Mouse (Mus musculus) heart, adult 11 months (tissue): ENCODE results near the gene Dnah6.

Experiments
- DNase-seq: peaks from one replicate; pipeline ENCODE4 v3.0.0; 2022

The Dnah6 gene

DNA sequence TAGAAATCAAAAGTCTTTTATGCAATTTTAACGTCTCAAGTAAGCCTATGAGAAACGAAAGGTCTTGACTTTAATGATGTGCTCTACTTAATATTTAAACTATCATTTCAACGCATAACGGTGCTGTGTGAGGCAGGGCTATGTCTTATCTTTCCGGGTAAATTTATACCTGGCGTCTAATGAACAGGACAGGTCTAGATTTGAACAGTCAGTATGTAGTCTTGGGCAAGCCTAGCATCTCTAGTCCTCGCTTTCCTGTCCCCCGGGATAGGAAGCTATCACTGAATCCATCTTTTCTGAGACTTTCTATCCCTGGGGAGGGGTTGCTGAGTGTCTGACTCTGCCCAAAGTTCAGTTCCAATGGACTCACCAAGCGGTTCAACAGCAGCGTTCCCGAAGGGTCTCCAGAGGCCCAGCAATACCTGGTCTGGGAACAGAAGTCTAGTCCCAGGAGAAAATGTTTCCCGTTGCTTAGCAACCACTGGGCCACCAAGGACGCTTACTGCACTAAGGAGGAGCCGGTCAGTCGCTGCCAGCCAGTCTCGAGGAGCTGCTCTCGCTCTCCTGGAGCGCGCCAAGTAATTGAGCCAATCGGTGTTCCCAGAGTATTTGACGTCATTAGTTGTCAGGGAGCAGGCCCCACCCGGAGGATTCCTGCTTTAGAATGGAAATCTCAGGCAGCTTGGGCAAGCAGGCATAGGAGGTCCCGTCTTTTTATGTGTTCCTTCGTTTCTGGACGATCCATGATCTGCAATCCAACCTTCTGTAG is at the start of gene Dnah6:
Gene Dnah6, minus strand, starts transcription at position 463 of the 769 bp plus-strand sequence.
- DNase-seq: peak; percentile 99

DNA sequence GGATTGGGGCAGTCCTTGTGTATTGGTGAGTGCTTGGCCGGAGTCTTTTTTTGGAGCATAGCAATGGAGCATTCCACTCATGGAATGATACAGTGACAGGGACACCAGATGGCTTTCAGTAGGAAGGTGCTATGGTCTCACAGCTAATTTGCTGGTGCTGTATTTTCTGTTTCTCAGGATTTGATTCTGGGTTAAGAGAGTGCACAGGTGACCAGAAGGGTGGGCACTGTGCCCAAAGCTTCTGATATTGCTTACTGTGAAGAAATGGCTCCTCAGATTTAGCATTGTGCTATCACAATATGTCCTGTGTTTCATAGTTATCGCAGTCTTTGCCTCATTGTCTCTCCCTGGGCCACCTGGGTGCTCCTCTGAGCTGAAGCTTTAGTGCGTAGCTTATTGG is 47.9 kb upstream of the Dnah6 start:
- peak; percentile 53 for DNase-seq

DNA sequence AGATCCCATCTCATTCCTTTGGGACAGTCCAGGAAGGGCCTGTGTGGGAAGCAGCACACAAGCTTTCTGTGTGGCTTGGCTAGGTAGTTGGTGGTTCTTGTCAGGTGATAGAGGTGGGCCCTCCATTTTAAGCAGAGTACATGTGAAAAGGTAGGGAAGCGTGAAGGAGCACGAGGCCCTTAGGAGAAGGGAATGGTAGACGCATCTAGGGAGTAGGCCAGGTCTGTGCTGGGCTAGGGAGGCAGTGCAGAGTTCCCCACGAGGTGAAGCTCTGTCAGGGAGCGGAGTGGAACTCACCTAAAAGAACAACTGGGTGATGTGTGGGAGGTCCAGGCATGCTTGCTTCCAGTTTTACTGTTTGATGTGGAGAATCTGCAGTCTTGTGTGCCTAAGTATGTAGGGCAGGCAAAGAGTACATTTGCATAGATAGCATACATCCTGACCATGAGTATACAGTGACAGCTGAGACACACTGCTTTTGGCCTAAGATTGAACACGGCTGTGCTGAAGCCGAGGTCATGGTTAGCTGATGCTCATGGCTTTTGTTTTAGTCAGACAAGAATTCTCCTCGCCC is 46.4 kb upstream of the Dnah6 start:
- DNase-seq: peak; percentile 78

DNA sequence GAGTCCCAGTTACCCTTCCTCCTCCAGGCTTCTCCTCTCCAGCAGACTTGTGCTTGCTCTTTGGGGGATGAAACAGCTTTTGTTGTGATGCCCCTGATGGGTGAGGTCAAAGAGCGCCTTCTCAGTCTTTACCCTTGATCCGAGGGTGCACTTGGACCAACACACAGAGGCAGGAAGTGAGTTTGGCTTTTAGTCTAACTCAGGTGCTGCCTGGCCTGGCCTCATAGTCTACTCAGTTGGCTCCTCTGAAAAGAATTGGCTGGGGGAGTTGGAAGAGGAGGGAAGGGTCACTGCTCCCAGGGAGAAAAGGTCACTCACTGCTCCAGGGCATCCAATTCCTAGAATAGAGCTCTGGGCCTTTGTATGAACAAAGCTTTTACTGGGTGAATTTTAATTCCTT is 43.4 kb upstream of the Dnah6 start:
- peak; percentile 77 for DNase-seq

DNA sequence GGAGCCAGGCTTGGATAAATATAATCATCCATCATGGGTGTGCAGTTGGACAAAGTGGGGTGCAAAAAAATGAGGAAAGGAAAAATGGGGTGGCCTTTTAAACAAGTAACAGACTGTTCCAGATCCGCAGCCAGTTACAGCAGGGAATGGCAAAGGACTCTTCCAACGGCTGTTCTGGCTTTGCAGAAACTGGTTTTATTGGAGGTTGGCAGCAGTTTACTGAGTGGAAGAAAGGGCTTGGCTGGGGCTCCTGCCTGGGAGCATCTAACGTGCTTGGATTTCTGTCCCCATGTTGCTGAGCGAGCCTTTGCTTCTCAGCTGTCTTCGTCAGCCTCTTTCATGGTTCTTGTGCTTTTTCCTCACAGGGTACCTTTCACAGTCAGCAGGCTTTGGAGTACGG is 38.7 kb upstream of the Dnah6 start:
- DNase-seq: no peak

DNA sequence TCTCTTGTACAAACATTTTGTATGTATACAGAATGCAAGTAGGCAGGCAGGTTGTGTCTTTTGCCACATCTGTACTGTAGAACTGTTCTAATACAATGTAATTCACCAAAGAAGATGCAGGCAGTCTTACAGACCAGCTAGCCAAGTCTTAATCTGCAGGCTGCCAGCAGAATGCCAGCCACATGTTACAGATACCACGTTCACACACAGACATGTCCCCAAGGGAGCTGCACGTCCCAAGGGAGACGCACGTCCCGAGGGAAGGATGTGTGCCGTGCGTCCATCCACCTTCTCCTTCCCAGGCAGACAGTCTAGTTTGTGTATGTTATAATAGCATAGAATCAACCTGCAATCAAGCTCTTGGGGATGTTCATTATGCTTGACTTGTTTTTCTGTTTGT is 35.6 kb upstream of the Dnah6 start:
- peak; percentile 85 for DNase-seq

DNA sequence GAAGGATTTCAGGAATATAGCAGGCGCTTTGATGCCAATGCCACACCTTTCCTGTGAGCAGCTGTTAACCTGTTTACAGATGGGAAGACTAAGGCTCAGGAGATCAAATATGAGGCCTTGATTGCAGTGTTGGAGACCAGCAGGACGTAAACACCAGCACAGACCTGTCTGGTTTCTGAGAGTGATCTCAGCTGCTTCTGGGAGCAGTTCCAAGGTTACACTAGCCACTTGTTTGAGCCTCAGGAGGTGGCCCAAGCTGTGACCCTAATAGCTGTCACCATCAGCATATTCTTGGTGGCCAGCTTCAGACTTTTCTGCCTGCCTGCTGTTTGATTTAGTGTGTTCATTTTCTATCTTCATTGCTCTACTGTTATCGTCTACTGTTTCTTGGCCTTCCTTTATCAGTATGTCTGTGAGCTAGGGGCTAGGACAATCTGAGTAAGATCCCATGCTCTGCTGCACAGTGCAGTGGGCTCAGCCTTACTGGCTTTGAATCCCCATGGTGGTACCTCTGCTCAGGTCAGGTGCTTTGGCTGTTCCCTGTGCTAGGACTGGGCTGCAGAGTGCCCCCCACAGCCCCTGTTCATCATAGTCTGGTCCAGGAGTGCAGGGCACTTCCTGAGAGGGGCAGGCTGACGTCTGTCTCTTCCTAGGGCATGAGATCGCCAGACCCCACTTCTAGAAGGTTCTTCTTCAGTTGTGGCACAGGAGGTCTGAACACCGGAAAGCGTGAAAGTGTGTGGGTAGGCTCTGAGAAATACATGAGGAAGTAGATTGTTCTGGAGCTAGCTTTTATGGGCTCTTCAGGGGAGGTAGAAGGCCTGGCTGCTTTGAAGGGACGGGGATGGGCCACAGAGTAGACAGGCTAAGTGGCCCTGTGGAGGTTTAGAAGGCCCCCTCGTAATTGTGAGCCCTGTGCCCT is 33.1 kb upstream of the Dnah6 start:
- DNase-seq: peak; percentile 92

DNA sequence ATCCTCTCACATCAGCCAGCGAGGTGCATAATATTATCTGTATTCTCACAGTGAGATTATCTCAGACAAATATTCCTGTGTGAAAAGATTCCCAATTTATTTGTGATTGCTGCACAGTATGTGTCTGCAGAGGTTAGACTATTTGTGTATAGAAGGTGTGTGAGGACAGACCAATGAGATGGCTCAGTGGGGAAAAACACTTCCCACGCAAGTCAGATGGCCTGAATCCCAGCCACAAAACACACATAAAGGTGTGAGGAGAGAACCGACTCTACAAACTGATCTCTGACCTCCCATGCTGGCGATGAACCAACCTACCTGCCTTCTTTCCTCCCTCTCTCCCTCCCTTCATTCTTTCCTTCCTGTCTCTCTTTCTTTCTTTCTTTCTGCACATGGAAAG is 32.1 kb upstream of the Dnah6 start:
- DNase-seq: peak; percentile 76

DNA sequence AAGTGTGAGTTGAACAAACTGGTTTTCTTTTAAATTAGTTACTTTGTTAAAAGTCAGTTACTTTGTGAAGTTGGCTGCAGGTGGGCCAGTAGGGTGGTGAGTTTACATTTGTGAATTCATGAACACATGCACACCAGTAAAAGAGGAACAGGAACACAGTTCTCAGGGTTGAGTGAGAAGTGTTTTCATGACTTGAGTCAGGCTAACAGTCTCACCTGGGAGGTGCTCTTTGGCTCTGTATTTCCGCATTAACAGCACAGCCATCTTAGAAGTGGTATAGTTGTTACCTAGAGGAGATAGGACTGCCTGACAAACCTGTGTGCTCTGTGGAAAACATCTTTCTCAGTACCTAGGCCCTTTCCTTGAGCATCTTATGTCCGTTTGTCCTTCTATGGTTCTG is 31.6 kb upstream of the Dnah6 start:
- DNase-seq: peak; percentile 83

DNA sequence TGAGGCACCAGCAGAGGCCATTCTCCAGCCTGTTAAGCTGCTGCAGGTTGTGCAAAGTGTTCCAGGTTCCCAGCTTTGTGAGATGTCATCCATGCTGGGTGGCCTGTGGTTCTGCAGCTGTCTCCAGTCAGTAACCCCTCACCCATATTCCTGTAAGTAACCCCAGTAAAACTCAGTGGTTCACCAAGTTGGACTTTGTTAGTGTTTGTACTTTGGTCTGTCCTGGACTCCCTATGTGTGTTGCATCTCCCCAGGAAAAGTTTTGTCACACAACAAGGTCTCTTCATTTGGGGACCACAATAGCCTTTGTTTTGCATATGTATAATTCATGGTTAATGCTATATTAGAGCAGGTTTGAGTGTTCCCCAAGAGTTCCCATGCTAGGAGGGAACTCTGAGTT is 30.9 kb upstream of the Dnah6 start:
- DNase-seq: no peak

DNA sequence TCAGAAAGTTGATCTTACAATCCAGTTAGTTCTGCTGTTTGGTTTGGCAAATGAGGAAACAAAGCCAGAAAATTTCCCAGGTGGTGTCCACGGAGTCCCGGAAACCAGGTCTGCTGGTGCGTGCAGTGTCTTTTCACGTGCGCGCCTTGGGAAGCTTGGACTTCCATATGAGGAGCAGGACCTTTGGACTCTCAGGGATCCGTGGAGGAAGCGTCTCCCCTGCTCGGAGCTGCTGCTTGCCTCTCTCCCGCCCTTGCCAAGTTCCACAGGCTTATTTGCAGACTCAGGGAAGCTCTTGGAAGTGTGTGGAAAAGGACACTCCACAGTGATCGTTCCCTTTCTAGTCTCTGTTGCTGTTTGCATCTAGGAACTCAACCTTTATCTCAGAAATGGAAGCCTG is 29.9 kb upstream of the Dnah6 start:
- DNase-seq: peak; percentile 86

DNA sequence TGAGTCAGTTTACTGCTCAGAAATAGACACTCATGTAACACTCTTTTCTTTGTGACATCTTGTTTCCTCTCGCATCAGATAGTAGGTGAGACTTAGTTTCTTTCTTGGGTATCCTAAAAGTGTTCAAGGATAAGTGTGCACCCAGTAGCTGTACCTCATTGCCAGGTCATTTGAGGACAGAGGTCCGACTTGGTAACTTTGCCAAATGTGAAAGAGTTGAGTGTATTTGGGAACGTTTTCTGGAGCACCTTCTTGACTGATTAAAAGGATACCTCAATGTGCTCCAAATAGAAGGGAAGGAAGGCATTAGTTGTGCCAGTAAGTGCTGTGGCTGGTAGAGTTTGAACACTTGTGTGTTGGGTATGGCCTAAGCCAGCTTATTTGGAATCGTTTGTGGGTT is 28.4 kb upstream of the Dnah6 start:
- DNase-seq: peak; percentile 45

DNA sequence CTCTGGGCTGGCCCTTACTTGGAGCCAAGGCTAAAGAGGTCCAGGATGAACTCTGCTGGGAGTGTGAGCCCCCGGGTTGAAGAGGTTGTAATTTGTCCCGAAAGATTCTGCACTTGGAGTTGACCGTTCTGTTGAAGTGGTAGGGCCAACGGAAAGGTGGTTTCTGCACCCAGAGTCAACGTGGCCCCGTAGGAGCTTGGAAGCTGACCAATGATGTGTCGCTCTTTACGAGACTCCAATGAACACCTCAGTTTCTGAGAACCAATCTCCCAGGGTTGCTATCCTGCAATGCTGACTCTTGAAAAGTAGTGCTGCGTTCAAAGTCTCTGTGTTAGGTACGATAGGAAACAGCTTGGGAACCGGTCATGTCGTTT is 27.6 kb upstream of the Dnah6 start:
- peak; percentile 93 for DNase-seq

DNA sequence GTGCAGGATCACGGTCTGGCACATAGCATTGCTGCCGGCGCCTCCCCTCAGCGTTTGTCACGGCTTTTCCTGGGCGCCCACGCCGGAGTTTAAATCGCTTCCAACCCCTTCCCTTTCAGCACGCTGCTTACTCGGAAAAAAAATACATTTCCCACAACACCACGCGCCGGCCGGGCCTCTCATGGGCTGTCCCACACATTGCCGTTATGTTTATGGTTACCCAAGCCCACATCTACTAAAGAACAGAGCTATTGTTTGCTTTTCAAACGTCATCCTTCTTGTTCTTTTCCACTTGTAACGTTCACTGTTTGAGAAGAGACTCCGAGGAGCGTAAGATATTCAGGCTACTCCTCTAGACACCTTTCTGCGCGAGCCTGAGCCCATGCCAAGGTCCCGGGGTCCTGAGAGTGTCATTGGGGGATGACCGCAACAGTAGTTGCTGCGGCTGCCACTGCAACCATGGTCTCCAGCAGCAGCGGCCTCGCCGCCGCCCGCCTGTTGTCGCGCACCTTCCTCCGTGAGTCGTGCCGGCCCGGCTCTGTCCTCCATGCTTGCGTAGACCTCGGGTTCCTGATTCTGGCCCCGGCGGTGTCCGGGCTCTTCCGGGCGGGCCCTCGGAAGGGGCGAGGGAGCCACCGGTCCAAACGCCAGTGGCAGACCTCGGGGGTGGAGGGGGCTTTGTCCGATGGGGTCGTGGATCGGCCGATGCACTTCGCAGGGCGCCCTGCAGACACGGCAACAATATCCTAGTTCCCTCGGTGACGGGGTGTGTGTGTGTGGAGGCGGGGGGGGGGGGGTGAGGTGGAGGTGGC is 27.0 kb upstream of the Dnah6 start, which contains the start of gene Suclg1:
Gene Suclg1, plus strand, starts transcription at position 146 of the 812 bp plus-strand sequence.
- DNase-seq: peak; percentile 99

DNA sequence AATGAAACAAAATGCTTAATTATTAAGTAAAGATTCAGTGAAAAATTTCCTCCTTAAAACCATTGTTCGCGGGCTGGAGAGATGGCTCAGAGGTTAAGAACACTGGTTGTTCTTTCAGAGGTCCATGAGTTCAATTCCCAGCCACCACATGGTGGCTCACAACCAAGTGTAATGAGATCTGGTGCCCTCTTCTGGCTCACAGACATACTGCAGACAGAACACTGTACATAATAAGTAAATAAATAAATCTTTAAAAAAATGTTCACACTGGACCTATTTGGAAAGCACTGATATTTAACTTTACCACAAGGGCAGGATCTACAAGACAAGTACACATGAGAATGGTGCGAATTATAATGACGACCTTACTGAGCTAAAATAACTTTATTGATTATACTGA is 26.0 kb upstream of the Dnah6 start:
- peak; percentile 54 for DNase-seq

DNA sequence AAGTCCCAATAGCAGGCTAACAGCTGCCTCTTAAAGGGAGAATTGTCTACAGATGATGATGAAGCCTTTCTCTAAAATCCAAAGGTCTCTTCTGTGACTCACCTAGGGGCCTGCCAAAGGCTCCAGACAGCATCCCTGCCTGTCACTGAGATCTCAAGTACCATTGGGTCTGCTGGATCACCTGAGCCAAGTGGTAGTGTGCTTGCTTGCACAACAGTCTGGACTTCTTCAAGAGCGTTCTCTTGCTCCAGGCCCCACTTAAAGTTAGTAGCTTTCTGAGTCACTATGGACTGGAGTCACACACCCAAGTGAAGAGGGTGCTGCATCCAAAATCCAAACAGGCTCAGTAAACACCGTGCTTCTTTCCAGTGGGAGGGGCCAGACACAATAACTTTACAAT is 25.4 kb upstream of the Dnah6 start:
- peak; percentile 86 for DNase-seq

DNA sequence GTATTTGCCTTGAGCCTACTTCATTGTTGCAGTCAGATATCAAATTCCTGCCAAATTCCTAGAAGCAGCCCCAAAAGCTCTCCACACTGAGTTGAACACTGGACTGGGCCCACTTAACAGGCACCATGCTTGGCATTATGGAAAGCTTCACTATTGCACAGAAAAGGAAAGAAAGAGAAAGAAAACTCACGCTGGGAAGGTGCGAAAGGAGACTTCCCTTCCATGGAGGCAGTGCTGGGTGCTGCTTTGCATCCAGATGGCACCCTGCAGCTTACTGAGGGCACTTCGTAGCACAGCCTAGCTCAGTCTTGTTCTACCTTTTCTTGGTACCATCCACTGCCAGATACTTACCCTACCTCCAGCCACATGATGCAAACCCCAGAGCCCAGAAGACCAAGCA is 14.2 kb upstream of the Dnah6 start:
- peak; percentile 61 for DNase-seq

DNA sequence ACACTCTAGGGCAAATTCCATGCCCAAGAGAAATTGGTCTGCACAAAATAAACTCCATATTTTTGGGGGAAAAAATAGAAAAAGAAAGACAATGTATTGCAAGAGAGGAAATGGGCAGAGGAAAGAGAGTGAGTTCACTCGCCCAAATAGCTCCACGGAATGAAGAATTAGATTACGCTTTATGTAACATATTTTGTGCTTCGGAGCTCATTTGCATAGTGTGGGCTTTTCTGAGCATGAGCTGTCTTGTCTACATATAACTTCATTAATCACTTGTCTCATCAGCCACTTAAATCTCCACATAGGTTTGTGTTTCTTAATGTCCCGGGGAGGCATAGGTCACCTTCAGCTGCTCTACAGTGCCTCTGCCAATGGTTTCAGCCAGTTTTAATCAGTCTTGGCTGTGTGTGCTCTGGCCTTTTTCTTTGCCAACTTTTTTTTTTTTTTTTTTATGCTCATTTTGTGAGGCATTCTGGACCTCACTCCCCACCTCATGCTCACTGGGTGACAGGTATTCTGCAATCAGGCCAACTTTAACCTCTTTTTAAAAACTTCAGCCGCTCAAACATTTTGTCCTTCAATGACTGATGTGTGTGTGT is 12.9 kb upstream of the Dnah6 start:
- DNase-seq: no peak

DNA sequence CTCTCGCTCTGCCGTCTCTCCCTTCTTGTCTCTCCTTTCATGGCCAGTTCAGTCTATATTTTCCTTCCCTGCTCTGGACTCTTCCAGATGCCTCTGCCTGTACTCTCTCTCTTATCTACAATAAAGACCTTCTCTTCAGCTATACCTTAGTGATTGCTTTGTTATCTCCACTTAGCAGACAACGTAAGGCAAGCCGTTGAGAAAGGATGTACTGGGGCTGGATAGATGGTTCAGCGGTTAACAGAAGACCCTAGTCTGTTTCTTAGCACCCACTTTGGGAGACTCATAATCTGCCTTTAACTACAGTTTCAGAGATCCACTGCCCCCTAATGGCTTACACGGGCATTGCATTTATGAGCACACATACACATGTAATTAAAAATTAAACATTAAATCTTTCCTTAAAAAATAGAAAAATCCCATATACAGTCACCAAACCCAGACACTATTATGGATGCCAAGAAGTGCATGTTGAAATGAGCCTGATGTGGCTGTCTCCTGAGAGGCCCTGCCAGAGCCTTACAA is 11.8 kb upstream of the Dnah6 start:
- DNase-seq: peak; percentile 44

DNA sequence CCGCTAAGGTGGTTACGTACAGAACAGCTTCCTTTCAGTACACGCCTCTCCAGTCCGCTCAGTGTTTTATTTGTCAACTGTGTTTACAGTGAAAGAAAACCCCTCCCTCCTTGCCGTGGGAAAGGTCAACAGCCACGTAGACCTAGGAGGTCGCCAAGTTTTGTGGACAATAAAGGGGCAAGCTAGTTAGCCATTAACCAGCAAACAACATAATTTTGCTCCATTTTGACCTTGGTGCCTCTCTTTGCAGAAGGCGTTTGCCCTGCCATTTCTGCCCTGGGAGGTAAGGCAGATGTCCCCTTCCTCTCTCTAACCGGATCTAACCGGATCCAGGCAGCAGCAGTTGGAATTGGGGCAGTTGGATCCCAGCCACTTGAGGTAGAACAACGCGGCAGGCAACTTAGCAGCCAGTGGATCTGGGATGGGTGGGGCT is 10.7 kb upstream of the Dnah6 start:
- peak; percentile 62 for DNase-seq

DNA sequence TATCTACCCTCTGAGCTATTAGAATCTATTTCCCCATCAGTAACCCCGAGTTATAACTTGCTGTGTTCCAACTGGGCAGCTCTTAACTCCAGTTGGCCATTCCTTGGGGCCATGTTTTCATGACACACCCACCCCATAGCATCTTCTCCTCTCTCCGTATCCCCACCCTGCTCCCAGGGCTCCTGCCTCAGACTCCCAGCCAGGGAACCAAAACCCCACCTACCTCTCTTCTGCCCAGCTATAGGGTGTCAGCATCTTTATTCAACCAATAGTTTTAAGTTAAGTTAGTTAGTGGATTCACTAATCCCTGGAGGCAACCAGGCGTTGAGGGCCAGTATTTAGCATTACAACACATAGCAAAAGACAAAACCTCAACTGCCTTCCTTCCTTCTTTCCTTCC is 7.4 kb upstream of the Dnah6 start:
- DNase-seq: peak; percentile 88

DNA sequence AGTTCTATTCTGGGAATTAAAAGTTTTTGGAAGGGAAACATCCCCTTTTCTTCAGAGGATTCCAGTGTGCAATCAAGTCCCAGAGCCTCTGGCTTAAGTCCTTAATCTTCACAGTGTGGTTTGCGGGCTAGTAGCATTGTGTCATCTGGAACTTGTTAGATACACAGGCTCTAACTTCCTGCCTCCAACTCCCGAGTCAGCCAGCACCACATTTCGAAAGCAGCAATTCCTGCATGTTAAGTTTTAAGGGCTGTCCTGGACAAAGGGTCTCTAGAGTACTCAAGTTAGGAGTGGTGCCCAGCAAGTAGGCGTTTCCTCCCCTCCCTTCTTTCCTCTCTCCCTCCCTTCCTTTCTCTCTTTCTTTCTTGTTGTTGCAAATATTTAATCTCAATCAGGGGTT is 7.0 kb upstream of the Dnah6 start:
- peak; percentile 96 for DNase-seq
